Mouse (Mus musculus): ENCODE data around the gene Zfp157. TPM values are rescaled to one million over a fixed set of nuclear protein-coding genes. Genes with fewer than 3 reads are reported as not detected.
"Not testable (repeated sequence)": the region's sequence is repeated elsewhere in the genome, so short reads cannot be mapped to it uniquely, and the experiment has no call there.

The Zfp157 gene
- polyA plus RNA-seq, 2 experiments: 21.4 to 40.4 TPM

GRCm38 (mm10) chr5:138473601-138474000, 32.3 kb downstream of the Zfp157 start:
- no peaks in the 10 kb centered on the region for H3K27me3 ChIP-seq (ENCODE audit: control insufficient read depth, insufficient read depth, low read length)
- no peak overlapping the region for H3K4me2 ChIP-seq (replicated peaks; ENCODE audit: low read depth, low read length, severe bottlenecking)
- no peak overlapping the region for H3K9ac ChIP-seq (ENCODE audit: low read depth, low read length, severe bottlenecking)
- WGBS: 24% methylated on average over 6 of the region's 6 CpGs
- H3K4me3 ChIP-seq (replicated peaks; ENCODE audit: low read length): no peak overlapping the region
- H3K4me1 ChIP-seq (ENCODE audit: control insufficient read depth, insufficient read depth, low read length): no peaks in the 10 kb centered on the region
- DNase-seq (ENCODE audit: low spot score): peak; percentile 47
- no peaks in the 10 kb centered on the region for H3K36me3 ChIP-seq (ENCODE audit: control insufficient read depth, insufficient read depth, low read length)
- no peak for TF ChIP-seq POLR2A (IDR thresholded peaks at IDR 0.05; ENCODE audit: borderline replicate concordance, extremely low read depth, insufficient read depth, insufficient read length)
- H3K9me3 ChIP-seq (ENCODE audit: control insufficient read depth, low read length): no peaks in the 10 kb centered on the region
- ATAC-seq (ENCODE audit: low FRiP score, low read depth): no peak
- no peak overlapping the region for H3K27ac ChIP-seq (replicated peaks; ENCODE audit: low read depth, low read length)

GRCm38 (mm10) chr5:138504548-138504947, 63.3 kb downstream of the Zfp157 start:
- WGBS: 96% methylated on average over 8 of the region's 12 CpGs
- not testable (repeated sequence) for ATAC-seq (ENCODE audit: low FRiP score, low read depth); H3K4me2 ChIP-seq (replicated peaks; ENCODE audit: low read depth, low read length, severe bottlenecking); H3K4me3 ChIP-seq (replicated peaks; ENCODE audit: low read length); H3K9ac ChIP-seq (ENCODE audit: low read depth, low read length, severe bottlenecking); H3K27me3 ChIP-seq (ENCODE audit: control insufficient read depth, insufficient read depth, low read length); H3K36me3 ChIP-seq (ENCODE audit: control insufficient read depth, insufficient read depth, low read length); DNase-seq (ENCODE audit: low spot score); H3K4me1 ChIP-seq (ENCODE audit: control insufficient read depth, insufficient read depth, low read length); H3K9me3 ChIP-seq (ENCODE audit: control insufficient read depth, low read length); H3K27ac ChIP-seq (replicated peaks; ENCODE audit: low read depth, low read length)

Other genes with a start within 250 kb of the Zfp157 start
- 6.9 and 7.5 TPM in 2 replicates for gene Mblac1, start 247.2 kb upstream of the Zfp157 start, polyA plus RNA-seq (2012; rRNA removed)
- gene Mblac1, start 247.2 kb upstream of the Zfp157 start, polyA plus RNA-seq (2014; fragmentation: Nextera tagmentation; extraction: Ambion mirVana): 8.3 and 8.8 TPM in 2 replicates
- gene Nxpe5, start 215.6 kb upstream of the Zfp157 start, polyA plus RNA-seq (2012; rRNA removed): not detected in 2 replicates
- not detected in 2 replicates for gene Nxpe5, start 215.6 kb upstream of the Zfp157 start, polyA plus RNA-seq (2014; fragmentation: Nextera tagmentation; extraction: Ambion mirVana)
- 104 and 110 TPM in 2 replicates for gene Lamtor4, start 186.0 kb upstream of the Zfp157 start, polyA plus RNA-seq (2012; rRNA removed)
- 64.6 and 68.5 TPM in 2 replicates for gene Lamtor4, start 186.0 kb upstream of the Zfp157 start, polyA plus RNA-seq (2014; fragmentation: Nextera tagmentation; extraction: Ambion mirVana)
- gene BC037034, start 177.4 kb upstream of the Zfp157 start, polyA plus RNA-seq (2012; rRNA removed): 81.0 and 102 TPM in 2 replicates
- 5.2 and 7.6 TPM in 2 replicates for gene BC037034, start 177.4 kb upstream of the Zfp157 start, polyA plus RNA-seq (2014; fragmentation: Nextera tagmentation; extraction: Ambion mirVana)
- gene Gal3st4, start 168.6 kb upstream of the Zfp157 start, polyA plus RNA-seq (2012; rRNA removed): 1.9 and 3.2 TPM in 2 replicates
- 3.7 and 3.8 TPM in 2 replicates for gene Gal3st4, start 168.6 kb upstream of the Zfp157 start, polyA plus RNA-seq (2014; fragmentation: Nextera tagmentation; extraction: Ambion mirVana)
- gene Gm43720, start 161.5 kb upstream of the Zfp157 start, polyA plus RNA-seq (2012; rRNA removed): 0.18 and 0.19 TPM in 2 replicates
- 0.15 and 0.33 TPM in 2 replicates for gene Gm43720, start 161.5 kb upstream of the Zfp157 start, polyA plus RNA-seq (2014; fragmentation: Nextera tagmentation; extraction: Ambion mirVana)
- gene Gpc2, start 161.5 kb upstream of the Zfp157 start, polyA plus RNA-seq (2012; rRNA removed): 183 and 277 TPM in 2 replicates
- 6.4 and 7.2 TPM in 2 replicates for gene Gpc2, start 161.5 kb upstream of the Zfp157 start, polyA plus RNA-seq (2014; fragmentation: Nextera tagmentation; extraction: Ambion mirVana)
- gene Stag3, start 161.2 kb upstream of the Zfp157 start, polyA plus RNA-seq (2012; rRNA removed): 18.8 and 25.3 TPM in 2 replicates
- gene Stag3, start 161.2 kb upstream of the Zfp157 start, polyA plus RNA-seq (2014; fragmentation: Nextera tagmentation; extraction: Ambion mirVana): 5.6 TPM in 2 replicates
- gene Pvrig, start 99.5 kb upstream of the Zfp157 start, polyA plus RNA-seq (2012; rRNA removed): 0.06 and 0.09 TPM in 2 replicates
- 0.18 TPM in 2 replicates for gene Pvrig, start 99.5 kb upstream of the Zfp157 start, polyA plus RNA-seq (2014; fragmentation: Nextera tagmentation; extraction: Ambion mirVana)
- not detected in 2 replicates for gene 1700123K08Rik, start 123.2 kb downstream of the Zfp157 start, polyA plus RNA-seq (2012; rRNA removed)
- not detected in 2 replicates for gene 1700123K08Rik, start 123.2 kb downstream of the Zfp157 start, polyA plus RNA-seq (2014; fragmentation: Nextera tagmentation; extraction: Ambion mirVana)
- 26.1 and 34.1 TPM in 2 replicates for gene Zfp68, start 178.3 kb downstream of the Zfp157 start, polyA plus RNA-seq (2012; rRNA removed)
- gene Zfp68, start 178.3 kb downstream of the Zfp157 start, polyA plus RNA-seq (2014; fragmentation: Nextera tagmentation; extraction: Ambion mirVana): 80.2 and 88.9 TPM in 2 replicates
- 9.2 and 11.7 TPM in 2 replicates for gene A430033K04Rik, start 181.4 kb downstream of the Zfp157 start, polyA plus RNA-seq (2012; rRNA removed)
- gene A430033K04Rik, start 181.4 kb downstream of the Zfp157 start, polyA plus RNA-seq (2014; fragmentation: Nextera tagmentation; extraction: Ambion mirVana): 10.3 and 14.7 TPM in 2 replicates